Mouse (Mus musculus): ENCODE data around the gene Nosip.
"Not testable (repeated sequence)": the region's sequence is repeated elsewhere in the genome, so short reads cannot be mapped to it uniquely, and the experiment has no call there.

The Nosip gene

DNA sequence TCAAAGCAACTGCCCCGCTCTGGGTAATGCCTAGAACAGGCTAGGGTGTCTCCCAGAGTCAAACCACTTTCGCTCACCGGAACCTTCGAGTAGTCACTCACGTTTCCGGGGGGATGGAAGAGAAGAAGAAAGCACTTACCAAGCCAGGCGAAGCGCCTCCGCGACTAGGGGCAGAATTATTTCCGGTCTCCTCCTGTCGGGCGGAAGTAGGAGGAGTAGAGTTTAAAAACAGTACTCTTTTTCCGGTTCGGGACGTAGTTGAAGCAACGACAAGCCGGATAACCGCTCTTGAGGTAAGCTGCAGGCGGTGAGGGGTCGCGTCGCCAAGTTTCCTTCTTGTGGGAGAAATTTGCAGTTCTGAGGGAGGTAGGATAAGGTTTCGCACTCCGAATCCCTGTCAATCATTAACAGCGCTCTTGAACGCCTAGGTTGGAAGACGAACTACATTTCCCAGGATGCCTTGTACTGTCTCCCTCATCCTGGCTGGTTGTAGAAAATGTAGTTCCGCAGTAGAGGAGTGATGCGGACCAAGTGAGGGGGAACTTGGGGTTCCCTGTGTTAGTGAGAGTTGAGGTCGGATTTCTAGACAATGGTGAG, at the start of gene Nosip, which contains the start of gene Prrg2:
Gene Nosip, plus strand, starts transcription at position 191 of the 597 bp plus-strand sequence.
Gene Prrg2, minus strand, starts transcription at position 439 of the 597 bp plus-strand sequence.
- in situ Hi-C loops (cut with MboI, MseI), result no loop called here

DNA sequence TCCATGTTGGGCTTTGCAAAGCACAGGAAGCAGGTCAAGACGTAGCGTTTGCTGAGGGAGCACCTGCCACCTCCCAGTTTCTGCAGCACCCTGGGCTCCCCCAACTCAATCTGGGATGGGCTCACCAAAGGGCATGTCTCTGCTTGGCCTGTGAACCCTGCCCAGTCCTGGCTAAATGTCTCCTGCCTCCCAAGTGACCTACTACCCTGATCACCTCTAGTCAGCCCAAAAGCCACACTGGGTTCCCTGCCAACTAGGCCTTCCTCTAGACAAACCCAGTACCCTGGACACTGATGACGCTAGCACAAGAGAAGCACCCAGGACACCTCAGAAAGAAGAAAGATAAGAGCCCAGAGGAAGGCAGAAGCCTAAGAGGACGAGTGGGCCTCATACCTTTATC, 49.4 kb upstream of the Nosip start:
- in situ Hi-C loops (cut with MboI, MseI), result no loop called here

DNA sequence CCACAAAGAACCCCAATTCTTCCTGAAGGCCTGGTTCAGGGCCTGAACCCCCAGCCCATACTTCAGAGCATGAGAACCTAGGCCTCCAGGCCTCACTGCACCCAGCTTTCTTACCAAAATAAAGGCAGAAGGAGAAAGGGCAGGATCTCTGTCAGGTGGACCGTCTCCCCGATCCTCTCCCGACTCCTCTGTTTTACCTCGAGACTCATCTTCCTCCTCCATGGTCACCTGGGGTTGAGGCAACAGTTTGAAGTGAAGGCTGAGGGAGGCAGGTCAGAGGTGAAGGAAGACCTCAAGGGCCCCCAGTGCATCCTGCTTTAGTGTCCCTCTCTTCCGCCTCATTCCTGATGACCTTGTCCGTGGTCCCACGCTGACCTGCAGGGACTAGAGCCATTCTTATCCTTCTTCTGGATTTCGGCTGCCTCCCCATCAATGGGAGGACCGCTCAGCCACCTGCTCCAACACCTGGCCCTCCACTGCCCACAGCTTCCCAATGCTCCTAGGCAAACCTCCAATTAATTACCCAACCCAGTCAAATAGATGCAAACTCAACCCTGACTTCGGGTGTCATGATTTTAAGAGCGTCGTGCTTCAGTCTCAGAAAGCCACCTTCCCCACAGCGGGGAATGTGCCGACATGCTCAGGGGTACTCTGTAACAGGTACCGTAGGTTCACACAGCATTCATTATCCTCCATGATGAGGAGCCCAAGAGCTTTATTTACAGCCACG, 48.7 kb upstream of the Nosip start:
- in situ Hi-C loops (cut with MboI, MseI), result no loop called here

DNA sequence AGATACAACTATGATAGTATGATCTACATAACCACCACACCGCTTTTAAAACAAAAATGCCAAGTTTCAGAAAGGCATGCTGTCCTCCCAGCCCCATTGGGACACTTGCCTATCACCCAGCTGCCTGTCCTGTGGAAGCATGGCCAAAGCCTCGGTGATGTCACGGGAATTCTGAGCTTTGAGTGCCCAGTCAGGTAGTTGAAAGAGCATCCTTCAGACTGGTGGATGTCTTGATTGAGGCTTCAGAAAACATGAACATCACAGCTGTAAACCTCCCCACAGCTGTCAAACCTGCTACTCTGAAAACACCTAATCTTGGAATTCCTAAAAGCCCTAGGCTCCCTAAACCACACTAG, 48.2 kb upstream of the Nosip start:
- in situ Hi-C loops (cut with MboI, MseI), result no loop called here

DNA sequence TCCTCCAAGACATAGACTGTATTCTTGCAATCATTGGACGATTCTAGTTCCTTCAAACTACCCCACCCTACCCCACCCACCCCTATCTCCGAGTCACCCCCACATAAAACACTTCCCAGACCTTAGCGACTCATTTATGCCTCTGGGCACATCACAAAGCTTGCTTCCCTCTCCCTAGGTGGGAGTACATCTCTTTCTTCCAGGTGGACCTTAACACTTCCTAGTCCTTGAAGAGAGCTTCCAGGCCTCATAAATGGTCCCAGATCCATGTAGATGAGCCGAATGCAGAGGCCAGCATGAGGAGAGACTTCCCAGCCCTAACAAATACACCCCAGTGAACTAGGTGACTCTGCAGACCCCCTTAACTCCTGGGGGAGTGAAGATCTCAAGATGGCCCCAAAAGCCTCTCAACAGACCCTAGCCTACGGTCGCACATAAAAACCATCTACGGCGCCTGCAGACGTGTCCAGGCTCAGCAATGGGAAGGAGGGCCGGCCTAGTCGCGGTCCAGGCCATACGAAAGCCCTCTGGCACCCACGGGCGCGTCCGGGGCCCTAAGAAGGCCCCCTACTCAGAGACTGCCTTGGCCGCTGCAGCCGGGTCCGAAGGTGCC, 46.8 kb upstream of the Nosip start:
- in situ Hi-C loops (cut with MboI, MseI), result no loop called here

DNA sequence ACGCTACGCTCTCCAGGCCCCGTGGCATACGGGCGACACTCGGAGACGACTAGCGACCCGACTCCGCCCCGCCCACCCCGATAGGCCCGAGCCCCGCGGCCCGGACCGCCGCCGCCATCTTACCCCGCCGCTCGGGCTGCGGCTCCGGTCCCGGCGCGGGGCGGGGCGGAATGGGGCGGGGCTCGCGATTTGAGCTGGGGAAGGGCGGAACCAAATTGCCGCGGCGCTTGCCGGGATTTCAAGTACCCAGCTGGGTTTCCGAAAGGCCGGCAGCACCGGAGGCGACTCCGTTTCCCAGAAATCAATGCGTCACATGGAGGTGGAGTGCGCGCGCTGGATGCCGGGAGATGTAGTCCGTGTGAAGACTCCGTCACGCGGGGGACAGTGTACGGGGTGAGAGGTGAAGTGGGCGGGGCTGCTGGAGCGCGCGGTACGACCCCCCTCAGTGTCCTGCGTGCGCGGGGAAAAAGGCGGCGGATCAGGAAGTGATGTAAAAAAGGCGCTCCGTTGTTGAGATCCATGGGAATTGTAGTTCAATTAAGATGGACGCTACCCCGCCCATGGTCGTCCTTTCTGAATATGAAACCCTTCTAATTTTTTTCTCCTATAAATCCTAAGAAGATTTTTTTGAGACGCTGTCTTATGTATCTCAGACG, 46.1 kb upstream of the Nosip start, which contains the start of gene Scaf1:
Gene Scaf1, minus strand, starts transcription at position 407 of the 656 bp plus-strand sequence.
- in situ Hi-C loops (cut with MboI, MseI), result no loop called here

DNA sequence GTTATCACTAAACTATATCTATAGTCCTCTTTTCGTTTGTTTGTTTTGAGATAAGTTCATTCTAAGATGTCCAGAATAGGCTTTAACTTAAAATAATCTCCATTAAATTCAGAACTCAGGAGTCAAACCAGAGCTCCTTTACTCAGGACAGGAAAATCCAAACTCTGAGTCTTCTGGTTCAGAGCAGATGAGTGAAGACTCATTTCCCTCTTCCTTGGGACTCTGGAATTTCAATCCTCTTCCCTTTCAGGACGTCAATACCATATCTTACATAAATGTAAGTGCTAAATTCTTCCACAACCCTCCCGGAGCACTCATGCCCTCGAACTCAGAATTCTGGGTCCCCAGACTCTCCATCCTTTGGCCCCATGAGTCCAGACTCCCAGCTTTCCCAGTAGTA, 45.5 kb upstream of the Nosip start:
- in situ Hi-C loops (cut with MboI, MseI), result no loop called here

DNA sequence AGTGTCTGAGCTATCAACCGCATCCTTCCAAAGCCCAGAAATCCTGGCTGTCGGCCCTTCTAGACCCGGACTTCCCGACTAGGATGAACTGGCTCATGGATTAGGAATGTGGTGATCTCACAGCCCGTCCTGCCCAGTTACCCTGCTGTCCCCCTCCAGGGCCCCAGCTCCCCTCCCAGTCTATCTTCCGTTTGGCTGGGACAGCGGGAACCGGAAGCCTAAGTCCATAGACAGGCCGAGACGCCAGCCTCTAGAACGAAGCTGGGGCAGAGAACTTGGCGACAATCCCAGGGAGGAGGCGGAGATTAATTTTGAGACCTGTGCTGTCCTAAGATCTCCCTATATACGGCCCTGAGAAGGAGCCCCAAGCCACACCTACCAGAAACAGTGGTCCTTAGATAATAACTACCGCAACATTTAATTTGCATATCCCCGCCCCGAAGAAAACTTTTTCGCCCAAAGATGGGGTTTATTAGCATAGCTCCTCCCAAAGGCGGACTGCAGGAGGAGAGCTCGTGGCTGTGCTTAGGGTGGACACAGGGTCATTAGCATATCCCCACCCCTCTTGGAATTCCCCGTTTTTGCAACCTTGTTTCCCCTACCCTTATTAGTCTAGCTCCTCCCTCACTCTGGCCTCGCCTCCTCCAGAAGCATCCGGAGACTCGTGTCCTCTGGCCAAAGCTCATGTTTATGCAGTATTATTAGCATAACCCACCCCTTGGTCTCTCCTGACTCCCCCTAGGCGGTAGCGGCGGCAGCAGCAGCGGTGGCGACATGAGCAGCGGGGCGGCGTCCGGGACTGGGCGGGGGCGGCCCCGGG, 44.8 kb upstream of the Nosip start, which contains the start of gene Rras:
Gene Rras, plus strand, starts transcription at position 720 of the 820 bp plus-strand sequence.
- in situ Hi-C loops (cut with MboI, MseI), result no loop called here

DNA sequence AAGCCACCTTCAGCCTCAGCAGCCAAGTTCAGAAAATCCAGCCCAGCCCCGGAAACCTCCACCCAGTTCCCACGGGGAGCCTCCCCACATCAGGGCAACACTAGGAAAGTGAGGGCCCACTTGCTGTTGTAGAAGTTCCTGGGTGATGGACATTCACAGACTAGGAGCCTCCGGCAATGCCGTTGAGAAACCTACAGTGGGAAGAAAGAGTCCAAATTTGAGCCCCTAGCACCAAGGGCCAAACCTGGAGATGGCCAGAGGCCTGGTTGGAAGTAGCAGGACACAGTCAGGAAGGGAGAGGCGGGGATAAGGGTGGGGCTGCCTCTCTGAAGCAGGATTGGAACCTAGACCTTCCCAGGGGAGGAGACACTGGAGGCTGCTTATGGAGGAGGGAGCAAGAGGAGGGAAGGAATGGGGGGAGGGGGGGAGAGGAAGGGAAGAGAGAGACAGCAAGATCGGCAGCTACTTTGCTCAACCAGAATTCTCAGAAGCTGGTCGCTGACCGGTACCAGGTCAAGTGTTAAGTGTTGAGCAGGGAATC, 43.1 kb upstream of the Nosip start:
- in situ Hi-C loops (cut with MboI, MseI), result no loop called here

DNA sequence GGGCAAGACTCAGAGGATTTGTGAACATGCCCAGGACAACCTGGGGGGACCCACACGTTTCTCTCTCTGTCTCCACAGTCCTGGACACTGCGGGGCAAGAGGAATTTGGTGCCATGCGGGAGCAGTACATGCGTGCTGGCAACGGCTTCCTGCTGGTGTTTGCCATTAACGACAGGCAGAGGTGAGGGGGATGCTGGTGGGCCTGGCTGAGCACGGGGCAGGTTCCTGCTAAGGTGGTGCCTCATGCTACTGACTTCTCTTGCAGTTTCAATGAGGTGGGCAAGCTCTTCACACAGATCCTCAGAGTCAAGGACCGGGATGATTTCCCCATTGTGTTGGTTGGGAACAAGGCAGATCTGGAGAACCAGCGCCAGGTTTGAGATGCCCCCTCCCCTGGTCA, 42.0 kb upstream of the Nosip start:
- in situ Hi-C loops (cut with MboI, MseI), result no loop called here

DNA sequence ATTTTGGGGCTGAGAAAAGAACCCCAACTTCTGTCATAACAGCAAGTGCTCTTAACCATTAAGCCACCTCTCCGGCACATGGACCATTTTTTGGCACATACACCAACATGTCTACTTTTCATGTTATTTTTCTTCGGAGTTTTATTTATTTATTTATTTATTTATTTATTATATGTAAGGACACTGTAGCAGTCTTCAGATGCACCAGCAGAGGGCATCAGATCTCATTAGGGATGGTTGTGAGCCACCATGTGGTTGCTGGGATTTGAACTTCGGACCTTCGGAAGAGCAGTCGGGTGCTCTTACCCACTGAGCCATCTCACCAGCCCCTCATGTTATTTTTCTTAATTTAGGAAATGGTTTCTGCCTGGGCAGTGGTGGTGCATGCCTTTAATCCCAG, 38.5 kb upstream of the Nosip start:
- in situ Hi-C loops (cut with MboI, MseI), result not testable (repeated sequence)

DNA sequence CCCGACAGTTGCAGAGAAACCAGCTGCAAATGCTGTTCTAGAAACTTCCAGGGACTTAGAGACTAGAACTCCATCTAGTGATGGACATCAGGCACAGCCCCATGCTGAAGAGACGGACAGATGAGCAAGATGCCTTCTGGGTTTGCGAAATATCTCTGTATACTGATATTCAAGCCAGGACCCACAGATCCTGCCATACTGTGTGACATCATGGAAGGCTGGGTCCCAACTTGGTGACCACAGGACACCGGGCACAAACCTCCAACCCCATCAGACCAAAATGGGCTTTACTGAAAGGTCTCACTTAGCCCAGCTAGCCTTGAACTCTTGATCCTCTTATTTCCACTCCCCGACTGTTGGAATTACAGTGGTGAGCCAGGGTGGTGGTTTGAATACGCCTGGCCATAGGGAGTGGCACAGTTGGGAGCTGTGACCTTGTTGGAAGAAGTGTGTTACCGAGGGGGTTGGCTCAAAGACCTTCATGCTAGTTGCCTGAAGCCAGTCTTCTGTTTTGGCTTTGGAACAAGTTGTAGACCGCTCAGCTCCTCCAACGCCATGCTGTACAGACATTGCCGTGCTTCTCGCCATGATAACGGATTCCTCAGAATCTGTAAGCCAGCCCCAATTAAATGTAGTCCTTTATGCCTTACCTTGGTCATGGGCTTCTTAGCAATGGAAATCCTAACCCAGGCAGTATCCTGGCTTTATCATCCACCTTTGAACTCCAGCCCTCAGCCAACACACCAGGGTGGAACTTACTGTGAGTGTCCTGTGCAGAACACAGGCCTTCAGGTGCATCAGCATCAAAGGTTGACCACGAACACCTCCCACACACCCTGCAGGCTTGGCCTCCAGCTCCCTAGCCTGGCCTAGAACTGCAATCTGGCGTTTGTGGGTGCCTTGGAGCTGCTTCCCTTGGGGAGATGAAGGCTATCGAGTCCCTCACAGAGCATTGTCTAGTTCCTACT, 37.7 kb upstream of the Nosip start:
- in situ Hi-C loops (cut with MboI, MseI), result no loop called here

DNA sequence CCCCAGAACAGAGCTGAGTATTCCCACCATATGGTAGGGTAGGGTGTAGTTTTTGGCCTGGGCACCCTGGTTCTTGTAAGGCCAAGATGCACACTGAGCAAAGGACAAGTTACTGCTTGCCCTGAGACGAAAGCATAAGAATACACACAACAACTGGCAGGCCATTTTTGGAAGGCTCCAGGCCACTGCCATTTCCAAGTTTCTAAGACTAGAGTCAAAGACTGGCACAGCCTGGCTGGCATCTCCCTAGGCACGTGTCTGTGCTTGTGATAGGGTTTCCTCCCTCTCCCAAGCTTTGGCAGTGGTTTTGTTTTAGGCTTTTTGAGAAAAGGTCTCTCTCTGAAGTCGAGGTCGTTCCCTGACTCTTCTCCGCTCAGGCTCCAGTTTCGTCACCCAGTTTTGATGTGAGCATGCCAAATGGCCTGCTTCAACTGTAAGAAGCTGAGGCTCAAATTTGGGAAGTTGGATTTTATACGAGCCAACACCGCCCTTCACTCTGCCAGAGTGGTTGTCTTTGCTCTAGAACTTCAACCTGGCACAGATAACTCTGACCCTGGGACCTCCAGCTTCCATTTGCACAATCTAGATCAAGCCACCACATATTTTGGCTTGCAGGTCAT, 36.5 kb upstream of the Nosip start:
- in situ Hi-C loops (cut with MboI, MseI), result no loop called here

DNA sequence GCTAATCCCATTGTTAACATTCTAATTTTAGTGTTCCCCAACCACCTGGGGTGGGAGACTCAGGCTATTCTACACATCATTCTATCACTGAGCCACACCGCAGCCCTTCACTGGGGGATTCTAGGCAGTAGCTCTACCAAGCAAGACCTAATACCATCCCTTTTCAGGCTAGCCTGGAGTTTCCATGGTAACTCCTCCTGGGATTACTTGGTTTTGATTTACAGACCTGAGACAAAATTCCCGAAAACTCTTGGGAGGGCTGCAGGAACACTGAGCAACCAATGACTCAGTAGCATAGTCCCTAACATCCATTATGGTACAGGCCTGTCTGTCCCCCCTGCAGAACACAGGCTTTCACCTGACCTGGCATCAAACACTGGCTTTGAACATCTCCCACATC, 36.0 kb upstream of the Nosip start:
- in situ Hi-C loops (cut with MboI, MseI), result no loop called here

DNA sequence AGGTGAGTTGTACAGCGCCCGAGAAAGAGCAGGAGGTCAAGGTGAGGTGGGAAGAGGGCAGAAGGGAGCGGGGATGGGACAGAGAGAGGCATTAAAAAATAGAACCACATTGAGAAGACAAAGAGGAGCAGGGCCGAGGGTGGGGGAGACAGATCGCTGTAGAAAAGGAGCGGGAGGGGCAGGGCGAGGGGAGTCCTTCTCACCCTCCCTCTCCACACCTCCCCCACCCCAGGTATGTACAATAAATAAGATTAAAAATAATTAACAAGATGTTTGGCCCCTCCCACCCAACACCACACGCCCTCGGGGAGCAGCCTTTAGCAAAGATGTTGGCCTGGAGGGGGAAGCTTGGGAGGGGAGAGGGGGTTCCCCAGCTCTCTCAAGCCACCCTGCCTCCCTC, 34.5 kb upstream of the Nosip start:
- in situ Hi-C loops (cut with MboI, MseI), result no loop called here

DNA sequence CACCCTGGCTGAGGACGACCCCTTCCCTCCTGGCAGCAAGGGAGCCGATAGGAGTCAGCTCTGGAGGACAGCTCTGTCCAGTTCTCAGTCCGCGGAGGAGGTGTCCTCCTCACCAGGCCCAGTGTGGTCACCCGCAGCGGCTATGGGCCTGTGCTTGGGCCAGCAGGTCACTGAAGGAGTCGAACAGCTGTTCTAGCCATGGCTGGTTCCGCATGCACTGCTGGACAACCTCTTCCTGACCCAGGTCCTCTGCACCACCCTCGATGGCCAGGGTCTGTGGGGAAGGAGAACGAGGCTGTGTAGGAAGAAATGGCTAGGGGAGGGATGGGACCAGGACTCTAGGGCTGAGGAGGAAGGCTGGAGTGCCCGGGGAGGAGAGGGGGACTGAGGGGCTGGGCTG, 33.9 kb upstream of the Nosip start:
- in situ Hi-C loops (cut with MboI, MseI), result no loop called here

DNA sequence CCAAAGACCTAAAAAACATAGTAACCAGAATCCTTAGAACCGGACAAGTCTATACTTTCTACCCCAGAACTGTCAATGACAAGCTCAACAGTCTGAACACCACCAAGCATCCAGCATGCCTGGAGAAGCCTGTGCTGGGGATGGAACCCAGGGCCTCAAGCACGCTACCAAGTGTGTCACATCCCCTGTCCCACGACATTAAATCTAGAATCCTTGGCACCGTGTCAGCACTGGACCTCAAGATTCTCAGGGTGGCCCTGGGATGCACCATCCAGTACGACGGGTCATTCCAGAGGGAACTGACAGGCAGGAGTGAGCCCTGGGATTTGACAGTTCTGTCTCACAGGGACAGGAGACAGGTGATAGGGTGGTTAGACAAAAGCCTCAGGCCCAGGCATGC, 32.2 kb upstream of the Nosip start:
- in situ Hi-C loops (cut with MboI, MseI), result no loop called here

DNA sequence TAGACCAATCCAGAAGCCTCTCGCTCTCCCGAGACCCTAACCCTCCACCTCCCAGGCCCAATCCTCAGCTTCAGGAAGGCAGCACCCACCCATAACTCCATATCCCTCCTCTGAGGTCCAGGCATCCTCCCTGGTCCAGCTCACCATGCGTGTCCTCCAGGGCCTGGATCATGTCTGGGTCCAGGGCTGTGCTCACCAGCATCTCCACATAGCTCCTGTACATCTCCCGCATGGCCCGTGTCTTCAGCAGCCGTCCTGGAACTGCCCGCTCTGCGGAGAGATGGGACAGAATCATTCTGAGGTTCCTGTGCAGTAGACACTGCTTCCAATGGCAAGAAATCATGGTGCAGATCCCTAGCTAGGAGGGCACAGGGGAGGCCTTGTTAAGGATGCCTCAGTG, 31.4 kb upstream of the Nosip start:
- in situ Hi-C loops (cut with MboI, MseI), result no loop called here

DNA sequence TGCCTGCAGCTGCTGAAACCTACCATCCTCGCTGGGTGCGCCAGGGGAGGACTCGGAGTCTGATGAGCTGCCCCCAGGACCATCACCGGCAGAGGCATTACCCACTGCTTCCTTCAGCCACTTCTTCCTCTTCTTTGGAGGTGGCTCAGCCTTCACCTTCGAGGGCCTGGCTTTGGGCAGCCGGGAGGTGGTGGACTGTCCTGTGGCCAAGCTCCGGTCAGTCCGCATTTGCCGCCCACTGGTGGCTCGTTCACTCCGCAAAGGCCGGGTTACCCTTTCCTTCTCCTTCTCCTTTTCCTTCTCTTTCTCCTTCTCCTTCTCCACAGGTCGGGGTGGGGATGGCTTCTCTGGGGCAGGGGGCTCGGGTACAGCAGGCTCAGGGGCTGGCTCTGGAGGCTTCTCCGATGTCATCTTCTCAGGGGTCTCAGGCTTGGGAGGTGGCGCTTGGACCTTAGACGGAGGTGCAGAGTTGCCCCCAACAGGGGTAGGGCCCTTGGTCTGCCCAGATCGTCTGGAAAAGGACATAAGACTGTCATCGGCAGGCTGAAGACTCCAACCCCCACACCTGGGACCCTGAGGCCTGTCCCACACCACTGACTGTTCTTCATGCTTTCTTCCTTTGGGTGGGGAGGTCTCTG, 28.4 kb upstream of the Nosip start:
- in situ Hi-C loops (cut with MboI, MseI), result no loop called here
